Mouse (Mus musculus) forebrain, embryonic 15.5 days (tissue): Measurements from ENCODE around the gene Prmt7. TPM values are rescaled to one million over a fixed set of nuclear protein-coding genes. Genes with fewer than 3 reads are reported as not detected.

ENCODE experiments used
- ATAC-seq: fragments of 200-750 bp; cut with Nextera tagmentation; replicated peaks from 2 replicates; pipeline ENCODE4 v1.8.0; 2017; ENCODE audit warnings: mild to moderate bottlenecking, moderate TSS enrichment, moderate library complexity
- H3K27ac ChIP-seq: fragments of 300-500 bp; sonication (generic); replicated peaks from 2 replicates; pipeline ENCODE4 v1.5.1; 2015; ENCODE audit warnings: mild to moderate bottlenecking, inconsistent platforms
- H3K27me3 ChIP-seq: fragments of 300-500 bp; sonication (generic); 2 replicates; pipeline ENCODE4 v1.6.1; 2015; ENCODE audit warnings: inconsistent platforms
- H3K36me3 ChIP-seq: fragments of 300-500 bp; sonication (generic); 2 replicates; pipeline ENCODE4 v1.6.1; 2015; ENCODE audit warnings: mild to moderate bottlenecking, inconsistent platforms
- H3K4me1 ChIP-seq: fragments of 300-500 bp; sonication (generic); 2 replicates; pipeline ENCODE4 v1.6.1; 2015; ENCODE audit warnings: inconsistent platforms
- H3K4me2 ChIP-seq: fragments of 300-500 bp; sonication (generic); replicated peaks from 2 replicates; pipeline ENCODE4 v1.6.1; 2015; ENCODE audit warnings: mild to moderate bottlenecking, inconsistent platforms
- H3K4me3 ChIP-seq: fragments of 300-500 bp; sonication (generic); 2 replicates; pipeline ENCODE4 v1.5.1; 2015; ENCODE audit warnings: mild to moderate bottlenecking, inconsistent platforms
- H3K9ac ChIP-seq: fragments of 300-500 bp; sonication (generic); replicated peaks from 2 replicates; pipeline ENCODE4 v1.6.1; 2015; ENCODE audit warnings: mild to moderate bottlenecking, inconsistent platforms
- H3K9me3 ChIP-seq: fragments of 300-500 bp; sonication (generic); 2 replicates; pipeline ENCODE4 v1.6.1; 2016; ENCODE audit warnings: inconsistent platforms
- WGBS: fragments of 180-500 bp; shearing (Covaris S2); methylation state at CpG from one replicate; pipeline ENCODE4 v1.1.7; 2015; ENCODE audit warnings: mixed read lengths; 5-methylcytosine and 5-hydroxymethylcytosine counted together
- polyA plus RNA-seq: library from polyadenylated mRNA; unstranded; fragments of >200 nt; fragmentation: Nextera tagmentation; extraction: Ambion mirVana; gene quantifications from 2 replicates; pipeline ENCODE4 v1.2.1, GENCODE M21; 2015

Gene Prmt7
- polyA plus RNA-seq, 1 experiment from 2014 or later, result 52.9 TPM

- H3K9ac ChIP-seq, result no peak overlapping the region
- H3K4me1 ChIP-seq, result peaks cover 47% of the 10 kb centered on the region
- no peak overlapping the region for H3K4me3 ChIP-seq
- H3K27me3 ChIP-seq, result no peaks in the 10 kb centered on the region
- 61% methylated on average over 4 of the region's 4 CpGs for WGBS
- no peaks in the 10 kb centered on the region for H3K9me3 ChIP-seq
- ATAC-seq, result no peak
- no peak overlapping the region for H3K4me2 ChIP-seq
- peak overlapping the region; percentile 76 for H3K27ac ChIP-seq
- H3K36me3 ChIP-seq, result no peaks in the 10 kb centered on the region; the same call in 1 of the 2 replicates
Measured at GRCm38 (mm10) chr8:106271378-106271777, 60.6 kb downstream of the Prmt7 start.

GRCm38 (mm10) chr8:106273468-106273867 lies 62.7 kb downstream of the Prmt7 start:
- Histone ChIP-seq H3K9me3 (no peaks in the 10 kb centered on the region), H3K4me2 (no peak overlapping the region), H3K36me3 (no peaks in the 10 kb centered on the region; the same call in 1 of the 2 replicates), H3K4me1 (peaks cover 43% of the 10 kb centered on the region), H3K9ac (no peak overlapping the region), H3K27ac (no peak overlapping the region), H3K27me3 (no peaks in the 10 kb centered on the region), H3K4me3 (no peak overlapping the region)
- no peak for ATAC-seq
- WGBS, result 82% methylated on average over 3 of the region's 3 CpGs

GRCm38 (mm10) chr8:106276709-106277317 lies 66.1 kb downstream of the Prmt7 start:
- no peaks in the 10 kb centered on the region for H3K9me3 ChIP-seq
- H3K27ac ChIP-seq, result no peak overlapping the region
- WGBS, result 94% methylated on average over 5 of the region's 5 CpGs
- no peak overlapping the region for H3K4me3 ChIP-seq
- no peak overlapping the region for H3K4me2 ChIP-seq
- no peak for ATAC-seq
- no peaks in the 10 kb centered on the region; the same call in 1 of the 2 replicates for H3K36me3 ChIP-seq
- peaks cover 9% of the 10 kb centered on the region; the same call in 1 of the 2 replicates for H3K4me1 ChIP-seq
- H3K9ac ChIP-seq, result no peak overlapping the region
- no peaks in the 10 kb centered on the region for H3K27me3 ChIP-seq

GRCm38 (mm10) chr8:106278367-106279042 lies 67.8 kb downstream of the Prmt7 start:
- H3K4me3 ChIP-seq, result no peak overlapping the region
- ATAC-seq, result no peak
- no peaks in the 10 kb centered on the region for H3K9me3 ChIP-seq
- WGBS, result 88% methylated on average over 11 of the region's 11 CpGs
- no peak overlapping the region for H3K9ac ChIP-seq
- peaks cover 5% of the 10 kb centered on the region; the same call in 1 of the 2 replicates for H3K36me3 ChIP-seq
- no peaks in the 10 kb centered on the region for H3K4me1 ChIP-seq
- H3K4me2 ChIP-seq, result no peak overlapping the region
- H3K27ac ChIP-seq, result no peak overlapping the region
- no peaks in the 10 kb centered on the region for H3K27me3 ChIP-seq

GRCm38 (mm10) chr8:106280154-106280553 lies 69.4 kb downstream of the Prmt7 start:
- H3K4me2 ChIP-seq, result no peak overlapping the region
- no peak for ATAC-seq
- no peak overlapping the region for H3K27ac ChIP-seq
- no peaks in the 10 kb centered on the region for H3K9me3 ChIP-seq
- no peaks in the 10 kb centered on the region for H3K27me3 ChIP-seq
- 58% methylated on average over 5 of the region's 5 CpGs for WGBS
- H3K36me3 ChIP-seq, result peaks cover 13% of the 10 kb centered on the region
- H3K9ac ChIP-seq, result no peak overlapping the region
- H3K4me3 ChIP-seq, result no peak overlapping the region
- H3K4me1 ChIP-seq, result no peaks in the 10 kb centered on the region

- Histone ChIP-seq H3K4me2 (no peak overlapping the region), H3K36me3 (peaks cover 13% of the 10 kb centered on the region), H3K9ac (no peak overlapping the region), H3K27ac (no peak overlapping the region), H3K9me3 (no peaks in the 10 kb centered on the region), H3K27me3 (no peaks in the 10 kb centered on the region), H3K4me1 (no peaks in the 10 kb centered on the region), H3K4me3 (no peak overlapping the region)
- ATAC-seq, result no peak
- WGBS, result 59% methylated on average over 4 of the region's 4 CpGs
Measured at GRCm38 (mm10) chr8:106280844-106281243, 70.1 kb downstream of the Prmt7 start.

GRCm38 (mm10) chr8:106287445-106287844 lies 76.7 kb downstream of the Prmt7 start:
- Histone ChIP-seq H3K27me3 (no peaks in the 10 kb centered on the region), H3K27ac (no peak overlapping the region), H3K9ac (no peak overlapping the region), H3K9me3 (no peaks in the 10 kb centered on the region), H3K36me3 (peaks cover 13% of the 10 kb centered on the region), H3K4me1 (peaks cover 2% of the 10 kb centered on the region; the same call in 1 of the 2 replicates), H3K4me2 (no peak overlapping the region), H3K4me3 (no peak overlapping the region)
- 27% methylated on average over 2 of the region's 2 CpGs for WGBS
- no peak for ATAC-seq

GRCm38 (mm10) chr8:106288732-106289131 lies 78.0 kb downstream of the Prmt7 start:
- Histone ChIP-seq H3K27ac (no peak overlapping the region), H3K4me3 (no peak overlapping the region), H3K4me2 (no peak overlapping the region), H3K27me3 (no peaks in the 10 kb centered on the region), H3K36me3 (peaks cover 6% of the 10 kb centered on the region), H3K9me3 (no peaks in the 10 kb centered on the region), H3K9ac (no peak overlapping the region), H3K4me1 (peaks cover 2% of the 10 kb centered on the region; the same call in 1 of the 2 replicates)
- no peak for ATAC-seq
- 31% methylated on average over 2 of the region's 3 CpGs for WGBS

- no peak for ATAC-seq
- WGBS, result 63% methylated on average over 7 of the region's 7 CpGs
- Histone ChIP-seq H3K27ac (no peak overlapping the region), H3K36me3 (peaks cover 4% of the 10 kb centered on the region), H3K4me3 (no peak overlapping the region), H3K27me3 (no peaks in the 10 kb centered on the region), H3K4me1 (peaks cover 2% of the 10 kb centered on the region; the same call in 1 of the 2 replicates), H3K4me2 (no peak overlapping the region), H3K9me3 (no peaks in the 10 kb centered on the region), H3K9ac (no peak overlapping the region)
Measured at GRCm38 (mm10) chr8:106289464-106289863, 78.7 kb downstream of the Prmt7 start.

- no peak for ATAC-seq
- Histone ChIP-seq H3K4me1 (peaks cover 2% of the 10 kb centered on the region; the same call in 1 of the 2 replicates), H3K27me3 (no peaks in the 10 kb centered on the region), H3K27ac (no peak overlapping the region), H3K9me3 (no peaks in the 10 kb centered on the region), H3K4me3 (no peak overlapping the region), H3K4me2 (no peak overlapping the region), H3K9ac (no peak overlapping the region), H3K36me3 (no peaks in the 10 kb centered on the region)
- WGBS, result 72% methylated on average over 20 of the region's 20 CpGs
Measured at GRCm38 (mm10) chr8:106292484-106293396, 82.0 kb downstream of the Prmt7 start.

GRCm38 (mm10) chr8:106298261-106298660 lies 87.5 kb downstream of the Prmt7 start:
- no peak overlapping the region for H3K4me3 ChIP-seq
- no peak overlapping the region for H3K9ac ChIP-seq
- no peak overlapping the region for H3K27ac ChIP-seq
- H3K27me3 ChIP-seq, result no peaks in the 10 kb centered on the region
- no peak for ATAC-seq
- 73% methylated on average over 5 of the region's 5 CpGs for WGBS
- no peaks in the 10 kb centered on the region for H3K9me3 ChIP-seq
- no peaks in the 10 kb centered on the region for H3K36me3 ChIP-seq
- no peak overlapping the region for H3K4me2 ChIP-seq
- peaks cover 15% of the 10 kb centered on the region for H3K4me1 ChIP-seq

GRCm38 (mm10) chr8:106298846-106299245 lies 88.1 kb downstream of the Prmt7 start:
- H3K9ac ChIP-seq, result no peak overlapping the region
- H3K27ac ChIP-seq, result no peak overlapping the region
- no peak overlapping the region for H3K4me3 ChIP-seq
- no peaks in the 10 kb centered on the region for H3K27me3 ChIP-seq
- H3K4me2 ChIP-seq, result no peak overlapping the region
- H3K36me3 ChIP-seq, result no peaks in the 10 kb centered on the region
- WGBS, result 75% methylated on average over 1 of the region's 1 CpGs
- ATAC-seq, result no peak
- H3K9me3 ChIP-seq, result no peaks in the 10 kb centered on the region
- H3K4me1 ChIP-seq, result peaks cover 15% of the 10 kb centered on the region
